20 mouse cellular contexts compared by ENCODE assay signal in genomic region chr14:13990741-13991140, GRCm38 (mm10).
"Had no signal": no experiment of that assay in that cellular context is flagged by ENCODE, and none has a peak within 500 bp of the region (broad histone marks: within the 10 kb centered on the region; RNA-seq: fewer than 3 reads in every experiment).

No protein-coding gene starts in this region.

- H3K27ac ChIP-seq: liver, embryonic 14.5 days; lung, embryonic 15.5 days; midbrain, embryonic 10.5 days; midbrain, embryonic 12.5 days; neural tube, embryonic 13.5 days; neural tube, embryonic 15.5 days; stomach, embryonic 15.5 days; stomach, postnatal 0 days had no signal

- H3K4me1 ChIP-seq: lung, embryonic 15.5 days; midbrain, embryonic 10.5 days; midbrain, embryonic 12.5 days; neural tube, embryonic 13.5 days; neural tube, embryonic 15.5 days; stomach, embryonic 15.5 days had no signal

- H3K36me3 ChIP-seq: lung, embryonic 15.5 days; midbrain, embryonic 10.5 days; midbrain, embryonic 12.5 days; neural tube, embryonic 13.5 days; neural tube, embryonic 15.5 days; stomach, embryonic 15.5 days had no signal

- H3K4me2 ChIP-seq: lung, embryonic 15.5 days; midbrain, embryonic 12.5 days; neural tube, embryonic 13.5 days; neural tube, embryonic 15.5 days; stomach, embryonic 15.5 days had no signal

- ATAC-seq: midbrain, embryonic 16.5 days had no signal

- H3K9me3 ChIP-seq: lung, embryonic 15.5 days; midbrain, embryonic 10.5 days; midbrain, embryonic 12.5 days; neural tube, embryonic 13.5 days; neural tube, embryonic 15.5 days; stomach, embryonic 15.5 days had no signal

- H3K27me3 ChIP-seq: lung, embryonic 15.5 days; midbrain, embryonic 12.5 days; neural tube, embryonic 13.5 days; neural tube, embryonic 15.5 days; stomach, embryonic 15.5 days had no signal

- H3K4me3 ChIP-seq: lung, embryonic 15.5 days; midbrain, embryonic 10.5 days; midbrain, embryonic 12.5 days; myocyte; neural tube, embryonic 13.5 days; neural tube, embryonic 15.5 days; stomach, embryonic 15.5 days had no signal

- DNase-seq: lung, adult 18-20 months; lung, postnatal 10 days; lung, postnatal 36 days; midbrain, embryonic 14.5 days; retina, postnatal 1 day; right cerebral cortex, adult 18-20 months; right cerebral cortex, postnatal 14 days; thymus, adult 2 months; thymus, postnatal 25 days; thymus, postnatal 4 days had no signal

- H3K9ac ChIP-seq: liver, embryonic 14.5 days; lung, embryonic 15.5 days; midbrain, embryonic 12.5 days; neural tube, embryonic 13.5 days; neural tube, embryonic 15.5 days; stomach, embryonic 15.5 days had no signal
